Mouse (Mus musculus) heart, embryonic 11.5 days (tissue): ENCODE measurements around the gene Cd86. TPM values are rescaled to one million over a fixed set of nuclear protein-coding genes. Genes with fewer than 3 reads are reported as not detected.

Experiments
- ATAC-seq: fragments of 200-750 bp; cut with Nextera tagmentation; replicated peaks from 2 replicates; pipeline ENCODE4 v1.8.0; 2017; ENCODE audit warnings: moderate library complexity; ENCODE audit not compliant: insufficient number of reproducible peaks, low FRiP score, low TSS enrichment
- H3K27ac ChIP-seq: fragments of 300-500 bp; sonication (generic); 2 replicates; pipeline ENCODE4 v1.5.1; 2014; ENCODE audit warnings: mild to moderate bottlenecking, low read depth, low read length
- H3K27me3 ChIP-seq: fragments of 300-500 bp; sonication (generic); 2 replicates; pipeline ENCODE4 v1.6.1; 2014; ENCODE audit warnings: mild to moderate bottlenecking, low read length, mixed read lengths; ENCODE audit not compliant: control insufficient read depth, insufficient read depth
- H3K36me3 ChIP-seq: fragments of 300-500 bp; sonication (generic); 2 replicates; pipeline ENCODE4 v1.6.1; 2014; ENCODE audit warnings: mild to moderate bottlenecking, low read length, moderate library complexity, mixed read lengths; ENCODE audit not compliant: control insufficient read depth, insufficient read depth
- H3K4me1 ChIP-seq: fragments of 300-500 bp; sonication (generic); 2 replicates; pipeline ENCODE4 v1.6.1; 2014; ENCODE audit warnings: low read length; ENCODE audit not compliant: control insufficient read depth, insufficient read depth
- H3K4me2 ChIP-seq: fragments of 300-500 bp; sonication (generic); 2 replicates; pipeline ENCODE4 v1.6.1; 2014; ENCODE audit warnings: mild to moderate bottlenecking, moderate library complexity
- H3K4me3 ChIP-seq: fragments of 300-500 bp; sonication (generic); 2 replicates; pipeline ENCODE4 v1.5.1; 2014; ENCODE audit warnings: low read depth, low read length
- H3K9ac ChIP-seq: fragments of 300-500 bp; sonication (generic); 2 replicates; pipeline ENCODE4 v1.6.1; 2014; ENCODE audit warnings: mild to moderate bottlenecking, low read depth, low read length, moderate library complexity
- H3K9me3 ChIP-seq: fragments of 300-500 bp; sonication (generic); replicated peaks from 2 replicates; pipeline ENCODE4 v1.6.1; 2016; ENCODE audit warnings: low read length; ENCODE audit not compliant: control insufficient read depth
- WGBS: fragments of 180-500 bp; shearing (Covaris S2); extraction: QIAGEN DNeasy Blood & Tissue Kit; methylation state at CpG from one replicate; pipeline ENCODE4 v1.1.7; 2014; ENCODE audit not compliant: insufficient replicate concordance; 5-methylcytosine and 5-hydroxymethylcytosine counted together
- polyA plus RNA-seq: library from polyadenylated mRNA; unstranded; fragments of >200 nt; fragmentation: Nextera tagmentation; extraction: Ambion mirVana; gene quantifications from 2 replicates; pipeline ENCODE4 v1.2.1, GENCODE M21; 2014

Cd86 gene
- polyA plus RNA-seq, 1 experiment from 2014 or later = 0.59 TPM

GRCm38 (mm10) chr16:36693818-36694413 is 28.0 kb upstream of the Cd86 start, which contains the start of gene Ildr1:
Gene Ildr1 (plus strand): TSS chr16:36693978.
- 2% methylated on average over 40 of the region's 40 CpGs for WGBS
- ATAC-seq = no peak
- H3K36me3 ChIP-seq = no peaks in the 10 kb centered on the region
- no peaks in the 10 kb centered on the region for H3K4me1 ChIP-seq
- H3K27ac ChIP-seq = no peak within 1 kb of the TSS
- peak within 1 kb of the TSS; percentile 1; the same call in 1 of the 2 replicates for H3K9ac ChIP-seq
- peak within 1 kb of the TSS; percentile 34 for H3K4me3 ChIP-seq
- peak within 1 kb of the TSS; percentile 64 for H3K4me2 ChIP-seq
- no peaks in the 10 kb centered on the region for H3K9me3 ChIP-seq
- peaks cover 22% of the 10 kb centered on the region for H3K27me3 ChIP-seq

- H3K4me3 ChIP-seq = no peak overlapping the region
- ATAC-seq = no peak
- no peak overlapping the region for H3K9ac ChIP-seq
- no peaks in the 10 kb centered on the region for H3K36me3 ChIP-seq
- H3K4me2 ChIP-seq = no peak overlapping the region
- H3K9me3 ChIP-seq = no peaks in the 10 kb centered on the region
- H3K27me3 ChIP-seq = peaks cover 22% of the 10 kb centered on the region
- no peak overlapping the region for H3K27ac ChIP-seq
- WGBS = 63% methylated on average over 3 of the region's 3 CpGs
- no peaks in the 10 kb centered on the region for H3K4me1 ChIP-seq
Observed at GRCm38 (mm10) chr16:36691484-36691883, 25.6 kb upstream of the Cd86 start.

- Histone ChIP-seq H3K36me3 (no peaks in the 10 kb centered on the region), H3K4me1 (no peaks in the 10 kb centered on the region), H3K9me3 (no peaks in the 10 kb centered on the region), H3K4me3 (no peak overlapping the region), H3K9ac (no peak overlapping the region), H3K4me2 (no peak overlapping the region), H3K27ac (no peak overlapping the region), H3K27me3 (peaks cover 5% of the 10 kb centered on the region)
- no peak for ATAC-seq
- WGBS = 85% methylated on average over 2 of the region's 2 CpGs
Observed at GRCm38 (mm10) chr16:36688076-36688475, 22.2 kb upstream of the Cd86 start.

GRCm38 (mm10) chr16:36684325-36684918 is 18.5 kb upstream of the Cd86 start:
- H3K4me3 ChIP-seq = no peak overlapping the region
- H3K27ac ChIP-seq = no peak overlapping the region
- WGBS = 71% methylated on average over 6 of the region's 6 CpGs
- H3K4me1 ChIP-seq = no peaks in the 10 kb centered on the region
- no peak overlapping the region for H3K9ac ChIP-seq
- no peak overlapping the region for H3K4me2 ChIP-seq
- no peaks in the 10 kb centered on the region for H3K27me3 ChIP-seq
- ATAC-seq = no peak
- no peaks in the 10 kb centered on the region for H3K36me3 ChIP-seq
- no peaks in the 10 kb centered on the region for H3K9me3 ChIP-seq

- WGBS = 82% methylated on average over 3 of the region's 3 CpGs
- ATAC-seq = no peak
- H3K9ac ChIP-seq = no peak overlapping the region
- no peak overlapping the region for H3K4me2 ChIP-seq
- H3K4me1 ChIP-seq = no peaks in the 10 kb centered on the region
- H3K9me3 ChIP-seq = no peaks in the 10 kb centered on the region
- no peaks in the 10 kb centered on the region for H3K36me3 ChIP-seq
- no peak overlapping the region for H3K4me3 ChIP-seq
- no peaks in the 10 kb centered on the region for H3K27me3 ChIP-seq
- H3K27ac ChIP-seq = no peak overlapping the region
Observed at GRCm38 (mm10) chr16:36681829-36682228, 15.9 kb upstream of the Cd86 start.

GRCm38 (mm10) chr16:36675902-36676301 is 10.0 kb upstream of the Cd86 start:
- Histone ChIP-seq H3K9me3 (no peaks in the 10 kb centered on the region), H3K4me3 (no peak overlapping the region), H3K36me3 (no peaks in the 10 kb centered on the region), H3K4me2 (no peak overlapping the region), H3K4me1 (no peaks in the 10 kb centered on the region), H3K27me3 (no peaks in the 10 kb centered on the region), H3K9ac (no peak overlapping the region), H3K27ac (no peak overlapping the region)
- ATAC-seq = no peak
- WGBS = 85% methylated on average over 2 of the region's 2 CpGs

GRCm38 (mm10) chr16:36675304-36675703 is 9.4 kb upstream of the Cd86 start:
- ATAC-seq = no peak
- Histone ChIP-seq H3K4me2 (no peak overlapping the region), H3K9me3 (no peaks in the 10 kb centered on the region), H3K9ac (no peak overlapping the region), H3K4me3 (no peak overlapping the region), H3K36me3 (no peaks in the 10 kb centered on the region), H3K27ac (no peak overlapping the region), H3K4me1 (no peaks in the 10 kb centered on the region), H3K27me3 (no peaks in the 10 kb centered on the region)
- 50% methylated on average over 2 of the region's 2 CpGs for WGBS

GRCm38 (mm10) chr16:36674457-36675204 is 8.8 kb upstream of the Cd86 start:
- H3K9ac ChIP-seq = no peak overlapping the region
- no peak overlapping the region for H3K4me3 ChIP-seq
- H3K27me3 ChIP-seq = no peaks in the 10 kb centered on the region
- H3K36me3 ChIP-seq = no peaks in the 10 kb centered on the region
- H3K4me1 ChIP-seq = no peaks in the 10 kb centered on the region
- H3K27ac ChIP-seq = no peak overlapping the region
- ATAC-seq = no peak
- 69% methylated on average over 7 of the region's 7 CpGs for WGBS
- no peaks in the 10 kb centered on the region for H3K9me3 ChIP-seq
- H3K4me2 ChIP-seq = no peak overlapping the region
